Mouse (Mus musculus): Measurements from ENCODE around the gene Cd300ld5. TPM values are rescaled to one million over a fixed set of nuclear protein-coding genes. Genes with fewer than 3 reads are reported as not detected.
A peak's percentile ranks its signal among the peaks of the same experiment; 100 is the strongest.
"Not testable (repeated sequence)": the region's sequence is repeated elsewhere in the genome, so short reads cannot be mapped to it uniquely, and the experiment has no call there.

Gene Cd300ld5
- polyA plus RNA-seq, 1 experiment from 2014 or later, result not detected

DNA sequence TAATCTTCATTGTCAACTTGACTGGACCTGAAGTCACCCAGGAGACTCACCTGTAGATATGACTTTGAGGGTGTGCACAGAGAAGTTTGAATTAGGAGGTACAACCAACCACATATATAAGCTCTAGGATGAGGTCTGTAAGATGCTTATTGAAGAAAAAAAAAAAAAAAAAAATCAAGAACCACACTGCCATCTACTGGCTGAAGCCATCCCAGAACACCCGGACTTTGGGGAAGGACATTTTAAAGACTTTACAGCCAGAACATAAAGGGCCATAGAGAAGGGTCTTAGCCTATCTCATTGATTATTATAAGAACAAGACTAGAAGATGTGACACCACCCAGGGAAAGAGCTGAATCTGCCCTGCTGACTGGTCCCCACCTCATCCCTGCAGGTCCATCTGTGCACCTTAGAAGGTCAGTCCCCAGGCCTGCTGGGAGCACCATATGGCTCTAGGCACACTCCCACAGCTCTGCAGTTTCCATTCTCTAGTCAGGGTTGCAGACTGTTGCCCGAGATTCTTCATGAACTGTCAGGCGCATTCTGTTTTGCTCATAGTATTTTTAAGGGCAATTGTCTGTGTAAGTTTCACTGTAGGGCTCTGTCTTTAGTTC is 11.8 kb upstream of the Cd300ld5 start:
- ATAC-seq (ENCODE audit: insufficient read depth), result no peak
- Histone ChIP-seq H3K36me3 (replicated peaks) (no peaks in the 10 kb centered on the region), H3K27me3 (no peaks in the 10 kb centered on the region), H3K4me3 (replicated peaks) (no peak overlapping the region), H3K4me1 (replicated peaks) (no peaks in the 10 kb centered on the region), H3K4me2 (no peak overlapping the region), H3K27ac (replicated peaks) (no peak overlapping the region), H3K9me3 (replicated peaks) (no peaks in the 10 kb centered on the region), H3K9ac (no peak overlapping the region)
- whole genome bisulfite sequencing (ENCODE audit: insufficient replicate concordance), result 22% methylated on average over 3 of the region's 3 CpGs

- no peak within 1 kb of the TSS for H3K4me3 ChIP-seq (replicated peaks)
- no peak within 1 kb of the TSS for H3K27ac ChIP-seq (replicated peaks)
- no peaks in the 10 kb centered on the region for H3K36me3 ChIP-seq (replicated peaks)
- no peaks in the 10 kb centered on the region for H3K27me3 ChIP-seq
- ATAC-seq (ENCODE audit: insufficient read depth), result no peak
- no peaks in the 10 kb centered on the region for H3K9me3 ChIP-seq (replicated peaks)
- 35% methylated on average over 2 of the region's 2 CpGs for WGBS (ENCODE audit: insufficient replicate concordance)
- H3K4me2 ChIP-seq, result no peak within 1 kb of the TSS
- no peaks in the 10 kb centered on the region for H3K4me1 ChIP-seq (replicated peaks)
- no peak within 1 kb of the TSS for H3K9ac ChIP-seq
These were observed 10.7 kb upstream of the Cd300ld5 start, which contains the start of gene Cd300ld3 for GRCm38 (mm10) chr11:115048259-115048658. TSS of gene Cd300ld3 (minus strand) at chr11:115048409.

GRCm38 (mm10) chr11:115026912-115027311 is 10.7 kb downstream of the Cd300ld5 start, which contains the start of gene Cd300ld4:
TSS of gene Cd300ld4 (minus strand) at chr11:115027012.
- not testable (repeated sequence) for H3K27me3 ChIP-seq; H3K36me3 ChIP-seq (replicated peaks); ATAC-seq (ENCODE audit: insufficient read depth); H3K4me1 ChIP-seq (replicated peaks); H3K9ac ChIP-seq; H3K27ac ChIP-seq (replicated peaks); H3K9me3 ChIP-seq (replicated peaks); H3K4me3 ChIP-seq (replicated peaks); H3K4me2 ChIP-seq
- no CpG with 5 or more reads among the region's 6 CpGs for WGBS (ENCODE audit: insufficient replicate concordance)

- not testable (repeated sequence) for ATAC-seq (ENCODE audit: insufficient read depth); H3K36me3 ChIP-seq (replicated peaks); H3K4me1 ChIP-seq (replicated peaks); H3K9me3 ChIP-seq (replicated peaks); H3K4me3 ChIP-seq (replicated peaks); H3K27me3 ChIP-seq; H3K4me2 ChIP-seq; H3K9ac ChIP-seq; H3K27ac ChIP-seq (replicated peaks)
- WGBS (ENCODE audit: insufficient replicate concordance), result no CpG with 5 or more reads among the region's 7 CpGs
These were observed 21.5 kb downstream of the Cd300ld5 start, which contains the start of gene Cd300ld2 for GRCm38 (mm10) chr11:115016093-115016492. TSS of gene Cd300ld2 (minus strand) at chr11:115016193.

GRCm38 (mm10) chr11:115004070-115004469 is 33.5 kb downstream of the Cd300ld5 start:
- Histone ChIP-seq H3K9me3 (replicated peaks) (no peaks in the 10 kb centered on the region), H3K4me1 (replicated peaks) (0 out of 2 replicates have a peak, but pooled peaks cover 4% of the 10 kb centered on the region), H3K27me3 (no peaks in the 10 kb centered on the region), H3K9ac (no peak overlapping the region), H3K27ac (replicated peaks) (peak overlapping the region; percentile 51), H3K4me2 (no peak overlapping the region), H3K36me3 (replicated peaks) (no peaks in the 10 kb centered on the region), H3K4me3 (replicated peaks) (no peak overlapping the region)
- 25% methylated on average over 5 of the region's 5 CpGs for WGBS (ENCODE audit: insufficient replicate concordance)
- no peak for ATAC-seq (ENCODE audit: insufficient read depth)

DNA sequence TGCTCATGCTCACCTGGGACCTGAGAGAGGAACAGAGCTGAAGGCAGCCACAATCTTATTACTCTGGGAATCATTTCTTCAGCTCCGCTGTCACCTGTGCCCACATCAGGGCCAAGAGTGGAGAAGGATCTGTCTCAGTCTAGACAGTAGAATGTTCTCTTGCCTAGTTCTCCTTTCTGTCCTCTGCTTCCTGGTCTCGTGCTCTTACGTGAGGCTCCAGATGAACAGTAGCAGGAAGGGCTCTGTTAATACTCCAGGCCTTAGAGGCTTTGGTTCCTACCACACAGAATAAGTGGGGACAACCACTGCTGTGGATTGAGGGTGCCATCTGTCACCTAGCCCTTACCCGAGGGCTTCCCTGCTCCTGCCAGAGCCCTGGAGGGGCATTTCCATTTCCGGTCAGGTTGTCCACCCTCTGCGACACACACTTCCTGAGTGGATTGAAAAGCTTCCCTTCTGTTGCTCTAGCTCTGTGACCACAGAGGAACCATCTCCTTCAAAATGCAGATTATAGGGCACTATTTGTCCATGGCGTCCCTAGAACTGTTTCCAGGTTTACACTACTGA is 36.0 kb downstream of the Cd300ld5 start, which contains the start of gene Cd300c2:
Gene Cd300c2, minus strand, starts transcription at position 407 of the 567 bp plus-strand sequence.
- Histone ChIP-seq H3K9me3 (replicated peaks) (no peaks in the 10 kb centered on the region), H3K27ac (replicated peaks) (peak within 1 kb of the TSS; percentile 41; the same call in 1 of the 2 replicates), H3K9ac (no peak within 1 kb of the TSS), H3K4me1 (replicated peaks) (0 out of 2 replicates have a peak, but pooled peaks cover 4% of the 10 kb centered on the region), H3K36me3 (replicated peaks) (no peaks in the 10 kb centered on the region), H3K4me3 (replicated peaks) (no peak within 1 kb of the TSS), H3K4me2 (no peak within 1 kb of the TSS), H3K27me3 (no peaks in the 10 kb centered on the region)
- ATAC-seq (ENCODE audit: insufficient read depth), result no peak
- 32% methylated on average over 7 of the region's 7 CpGs for WGBS (ENCODE audit: insufficient replicate concordance)

DNA sequence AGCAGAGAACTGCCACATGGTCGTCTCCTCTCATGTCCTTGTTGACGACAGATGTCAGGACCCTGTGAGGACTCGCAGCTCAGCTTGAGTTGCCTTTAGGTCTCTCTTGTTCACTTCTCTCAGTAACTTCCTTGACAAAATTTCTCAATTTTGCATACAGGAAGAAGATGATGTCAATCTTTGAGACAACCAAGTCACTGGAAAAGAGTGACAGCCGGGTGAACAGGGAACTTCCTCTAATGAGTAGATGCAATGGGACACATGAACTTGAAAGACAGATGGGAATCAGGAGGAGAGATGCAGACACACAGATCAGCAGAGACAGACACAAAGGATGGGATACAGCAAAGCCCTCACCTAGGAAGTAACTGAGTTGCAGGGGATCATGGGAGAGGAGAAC is 47.8 kb downstream of the Cd300ld5 start, which contains the start of gene Cd300ld:
Gene Cd300ld, minus strand, starts transcription at position 130 of the 400 bp plus-strand sequence.
- WGBS (ENCODE audit: insufficient replicate concordance), result 22% methylated on average over 4 of the region's 4 CpGs
- no peak for ATAC-seq (ENCODE audit: insufficient read depth)
- Histone ChIP-seq H3K9me3 (replicated peaks) (no peaks in the 10 kb centered on the region), H3K27me3 (no peaks in the 10 kb centered on the region), H3K4me1 (replicated peaks) (no peaks in the 10 kb centered on the region), H3K4me2 (no peak within 1 kb of the TSS), H3K36me3 (replicated peaks) (no peaks in the 10 kb centered on the region), H3K4me3 (replicated peaks) (no peak within 1 kb of the TSS), H3K9ac (no peak within 1 kb of the TSS), H3K27ac (replicated peaks) (no peak within 1 kb of the TSS)

GRCm38 (mm10) chr11:114981866-114982265 is 55.7 kb downstream of the Cd300ld5 start:
- no peak overlapping the region for H3K4me2 ChIP-seq
- no peak overlapping the region for H3K4me3 ChIP-seq (replicated peaks)
- 42% methylated on average over 4 of the region's 4 CpGs for WGBS (ENCODE audit: insufficient replicate concordance)
- no peaks in the 10 kb centered on the region for H3K9me3 ChIP-seq (replicated peaks)
- H3K27me3 ChIP-seq, result no peaks in the 10 kb centered on the region
- H3K9ac ChIP-seq, result no peak overlapping the region
- ATAC-seq (ENCODE audit: insufficient read depth), result no peak
- H3K36me3 ChIP-seq (replicated peaks), result no peaks in the 10 kb centered on the region
- H3K4me1 ChIP-seq (replicated peaks), result no peaks in the 10 kb centered on the region
- H3K27ac ChIP-seq (replicated peaks), result no peak overlapping the region

Other genes starting within 250 kb of the Cd300ld5 start
- 0.25 TPM in 1 of 2 replicates, not detected in the other for gene Btbd17, start 241.8 kb downstream of the Cd300ld5 start, polyA plus RNA-seq (2015; fragmentation: Nextera tagmentation; extraction: Ambion mirVana)
- not detected in 2 replicates for gene Gpr142, start 238.8 kb downstream of the Cd300ld5 start, polyA plus RNA-seq (2015; fragmentation: Nextera tagmentation; extraction: Ambion mirVana)
- gene Gprc5c, start 186.6 kb downstream of the Cd300ld5 start, polyA plus RNA-seq (2015; fragmentation: Nextera tagmentation; extraction: Ambion mirVana), result 15.9 and 19.0 TPM in 2 replicates
- 7.3 and 7.8 TPM in 2 replicates for gene Cd300a, start 147.7 kb downstream of the Cd300ld5 start, polyA plus RNA-seq (2015; fragmentation: Nextera tagmentation; extraction: Ambion mirVana)
- 1.3 and 1.5 TPM in 2 replicates for gene Cd300lb, start 103.4 kb downstream of the Cd300ld5 start, polyA plus RNA-seq (2015; fragmentation: Nextera tagmentation; extraction: Ambion mirVana)
- gene Cd300c, start 68.6 kb downstream of the Cd300ld5 start, polyA plus RNA-seq (2015; fragmentation: Nextera tagmentation; extraction: Ambion mirVana), result not detected in 2 replicates
- gene Cd300ld, start 47.8 kb downstream of the Cd300ld5 start, polyA plus RNA-seq (2015; fragmentation: Nextera tagmentation; extraction: Ambion mirVana), result 1.2 and 1.3 TPM in 2 replicates
- 8.7 and 9.5 TPM in 2 replicates for gene Cd300c2, start 35.9 kb downstream of the Cd300ld5 start, polyA plus RNA-seq (2015; fragmentation: Nextera tagmentation; extraction: Ambion mirVana)
- not detected in 2 replicates for gene Cd300ld2, start 21.6 kb downstream of the Cd300ld5 start, polyA plus RNA-seq (2015; fragmentation: Nextera tagmentation; extraction: Ambion mirVana)
- gene Cd300ld4, start 10.8 kb downstream of the Cd300ld5 start, polyA plus RNA-seq (2015; fragmentation: Nextera tagmentation; extraction: Ambion mirVana), result not detected in 2 replicates
- gene Cd300ld3, start 10.6 kb upstream of the Cd300ld5 start, polyA plus RNA-seq (2015; fragmentation: Nextera tagmentation; extraction: Ambion mirVana), result not detected in 2 replicates
- gene Cd300e, start 24.4 kb upstream of the Cd300ld5 start, polyA plus RNA-seq (2015; fragmentation: Nextera tagmentation; extraction: Ambion mirVana), result 0.67 and 0.89 TPM in 2 replicates
- 2.2 and 2.3 TPM in 2 replicates for gene Rab37, start 53.7 kb upstream of the Cd300ld5 start, polyA plus RNA-seq (2015; fragmentation: Nextera tagmentation; extraction: Ambion mirVana)
- gene Cd300lf, start 96.2 kb upstream of the Cd300ld5 start, polyA plus RNA-seq (2015; fragmentation: Nextera tagmentation; extraction: Ambion mirVana), result 4.5 and 4.8 TPM in 2 replicates
- 76.4 and 82.1 TPM in 2 replicates for gene Slc9a3r1, start 125.6 kb upstream of the Cd300ld5 start, polyA plus RNA-seq (2015; fragmentation: Nextera tagmentation; extraction: Ambion mirVana)
- 5.1 and 6.0 TPM in 2 replicates for gene Tmem104, start 149.7 kb upstream of the Cd300ld5 start, polyA plus RNA-seq (2015; fragmentation: Nextera tagmentation; extraction: Ambion mirVana)
- gene Nat9, start 150.1 kb upstream of the Cd300ld5 start, polyA plus RNA-seq (2015; fragmentation: Nextera tagmentation; extraction: Ambion mirVana), result 9.9 and 11.6 TPM in 2 replicates
- gene Grin2c, start 229.5 kb upstream of the Cd300ld5 start, polyA plus RNA-seq (2015; fragmentation: Nextera tagmentation; extraction: Ambion mirVana), result 0.05 TPM in 2 replicates
- 19.5 and 21.1 TPM in 2 replicates for gene Fdxr, start 239.3 kb upstream of the Cd300ld5 start, polyA plus RNA-seq (2015; fragmentation: Nextera tagmentation; extraction: Ambion mirVana)